Mouse (Mus musculus) inflammation-experienced regulatory T-cells, adult 6 months (primary cell): ENCODE results near the gene Ptprm. TPM values are rescaled to one million over a fixed set of nuclear protein-coding genes. Genes with fewer than 3 reads are reported as not detected.

Source experiments
- ATAC-seq: one replicate; pipeline ENCODE4 v1.8.0; 2017
- polyA plus RNA-seq, 3 experiments: library from polyadenylated mRNA; unstranded; fragments of 100-300 nt; shearing (Covaris generic); gene quantifications; one replicate each; pipeline ENCODE4 v1.2.1; 2017

Ptprm gene
- polyA plus RNA-seq, 3 experiments from 2014 or later, result not detected

GRCm38 (mm10) chr17:67133440-67134103 lies 220.7 kb downstream of the Ptprm start:
- ATAC-seq, result no peak

- ATAC-seq, result no peak
These were observed 221.2 kb downstream of the Ptprm start for GRCm38 (mm10) chr17:67133026-67133425.

GRCm38 (mm10) chr17:67127530-67127929 lies 226.7 kb downstream of the Ptprm start:
- ATAC-seq, result no peak

GRCm38 (mm10) chr17:67125596-67125995 lies 228.7 kb downstream of the Ptprm start:
- no peak for ATAC-seq

- no peak for ATAC-seq
These were observed 230.0 kb downstream of the Ptprm start for GRCm38 (mm10) chr17:67124294-67124693.

GRCm38 (mm10) chr17:67123722-67124121 lies 230.5 kb downstream of the Ptprm start:
- no peak for ATAC-seq

GRCm38 (mm10) chr17:67120863-67121262 lies 233.4 kb downstream of the Ptprm start:
- ATAC-seq, result no peak

GRCm38 (mm10) chr17:67118676-67119340 lies 235.4 kb downstream of the Ptprm start:
- ATAC-seq, result no peak

GRCm38 (mm10) chr17:67114842-67115241 lies 239.4 kb downstream of the Ptprm start:
- ATAC-seq, result no peak

- no peak for ATAC-seq
These were observed 241.6 kb downstream of the Ptprm start for GRCm38 (mm10) chr17:67112679-67113078.

GRCm38 (mm10) chr17:67106176-67106575 lies 248.1 kb downstream of the Ptprm start:
- no peak for ATAC-seq

GRCm38 (mm10) chr17:67102051-67102450 lies 252.2 kb downstream of the Ptprm start:
- ATAC-seq, result no peak

- ATAC-seq, result no peak
These were observed 263.3 kb downstream of the Ptprm start for GRCm38 (mm10) chr17:67090997-67091396.

GRCm38 (mm10) chr17:67090153-67090552 lies 264.1 kb downstream of the Ptprm start:
- ATAC-seq, result no peak

- ATAC-seq, result no peak
These were observed 264.6 kb downstream of the Ptprm start for GRCm38 (mm10) chr17:67089611-67090010.

- ATAC-seq, result no peak
These were observed 266.7 kb downstream of the Ptprm start for GRCm38 (mm10) chr17:67087585-67087984.

- no peak for ATAC-seq
These were observed 267.4 kb downstream of the Ptprm start for GRCm38 (mm10) chr17:67086811-67087210.

GRCm38 (mm10) chr17:67084501-67084900 lies 269.8 kb downstream of the Ptprm start:
- no peak for ATAC-seq

- ATAC-seq, result no peak
These were observed 270.2 kb downstream of the Ptprm start for GRCm38 (mm10) chr17:67084093-67084492.

GRCm38 (mm10) chr17:67079570-67079969 lies 274.7 kb downstream of the Ptprm start:
- ATAC-seq, result no peak

- ATAC-seq, result no peak
These were observed 280.7 kb downstream of the Ptprm start for GRCm38 (mm10) chr17:67073580-67073979.

- no peak for ATAC-seq
These were observed 281.1 kb downstream of the Ptprm start for GRCm38 (mm10) chr17:67073139-67073538.

- ATAC-seq, result no peak
These were observed 282.8 kb downstream of the Ptprm start for GRCm38 (mm10) chr17:67071231-67072009.

GRCm38 (mm10) chr17:67063611-67064010 lies 290.6 kb downstream of the Ptprm start:
- no peak for ATAC-seq
